Mouse (Mus musculus) E14TG2a.4 (cell line): ENCODE results near the gene Tnk2.

ENCODE experiments used
- CTCF ChIP-seq: conservative IDR thresholded peaks from 2 replicates; pipeline ENCODE4 v1.5.1; 2014; ENCODE audit warnings: low read length
- NANOG ChIP-seq: IDR thresholded peaks from 2 replicates; pipeline ENCODE4 v1.6.1; 2014; ENCODE audit warnings: borderline replicate concordance, low read length, mixed read lengths

- TF ChIP-seq CTCF = no peak
- TF ChIP-seq NANOG = no peak
Measured at GRCm38 (mm10) chr16:32678812-32679211, 35.1 kb downstream of the Tnk2 start.
